Mouse (Mus musculus) cerebellum, adult (tissue): Measurements from ENCODE around the gene Nprl2.

Source experiments
- ATAC-seq: cut with Nextera tagmentation; 2 replicates; pipeline ENCODE4 v1.9.2; 2017; ENCODE audit warnings: mild to moderate bottlenecking, moderate library complexity, mixed read lengths; ENCODE audit not compliant: insufficient number of reproducible peaks, low FRiP score, low TSS enrichment

Gene Nprl2

DNA sequence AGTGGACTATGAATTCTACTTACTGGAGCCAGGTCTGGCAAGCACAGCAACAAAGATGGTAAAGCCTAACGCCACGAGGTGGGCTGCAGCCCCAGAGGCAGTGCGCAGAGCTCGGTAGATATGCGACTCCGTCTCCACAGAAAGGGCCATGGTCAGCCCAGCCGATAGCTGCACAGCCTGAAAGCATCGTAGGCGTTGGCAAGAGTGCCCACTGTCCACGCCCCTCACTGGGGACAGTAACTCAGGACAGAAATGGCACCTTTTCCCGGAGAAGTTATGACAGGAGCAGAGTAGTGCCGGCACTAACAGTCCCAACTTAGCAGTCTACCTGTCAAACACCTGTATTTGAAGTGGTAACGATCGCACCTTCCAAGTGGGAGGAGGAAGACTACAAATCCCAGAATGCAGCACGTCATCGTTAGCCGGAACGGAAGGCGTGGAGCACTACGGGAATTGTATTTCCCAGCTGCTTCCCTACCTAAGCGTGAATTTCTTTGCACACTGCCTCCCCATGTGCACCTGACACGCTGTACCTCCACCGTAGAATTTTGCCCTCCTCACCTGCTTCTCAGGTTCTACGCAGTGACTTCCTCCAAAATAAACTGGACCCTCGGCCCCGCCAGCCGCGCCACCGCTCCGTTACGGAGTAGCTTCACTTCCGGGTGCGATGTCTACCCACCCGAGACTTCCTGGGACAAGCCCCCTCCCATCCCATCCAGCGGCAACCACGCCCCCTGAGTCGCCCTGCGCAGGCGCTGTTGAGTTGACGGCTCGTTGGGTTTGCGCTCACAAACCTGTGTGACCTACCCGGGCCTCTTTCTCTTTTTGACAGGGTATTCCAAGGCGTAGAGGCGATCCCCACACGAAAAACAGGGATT lies at the start of gene Nprl2, which contains the start of gene Cyb561d2:
Nprl2 (plus strand) TSS at position 753 of the 878 bp plus-strand sequence.
Cyb561d2 (minus strand) TSS at position 720 of the 878 bp plus-strand sequence.
- peak; percentile 79 for ATAC-seq

DNA sequence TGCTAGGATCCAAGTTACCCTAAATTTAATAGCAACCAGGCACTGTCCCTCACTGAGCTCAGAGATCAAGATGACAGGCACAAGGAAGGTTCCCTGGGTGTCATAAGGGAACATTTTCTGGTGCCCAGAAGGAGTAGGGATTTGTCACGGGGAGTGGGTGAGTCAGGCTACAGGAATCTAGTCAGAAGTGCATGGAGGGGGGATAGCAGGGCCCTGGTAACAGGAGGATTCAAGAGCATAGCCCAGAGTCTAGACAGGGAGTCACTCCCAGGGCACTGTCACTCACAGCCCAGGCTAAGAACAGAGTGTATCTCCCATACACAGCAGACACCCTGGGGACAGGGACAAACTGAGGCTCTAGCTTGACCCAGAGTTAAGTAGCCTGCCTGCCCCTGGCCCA lies 48.5 kb upstream of the Nprl2 start:
- ATAC-seq: no peak

DNA sequence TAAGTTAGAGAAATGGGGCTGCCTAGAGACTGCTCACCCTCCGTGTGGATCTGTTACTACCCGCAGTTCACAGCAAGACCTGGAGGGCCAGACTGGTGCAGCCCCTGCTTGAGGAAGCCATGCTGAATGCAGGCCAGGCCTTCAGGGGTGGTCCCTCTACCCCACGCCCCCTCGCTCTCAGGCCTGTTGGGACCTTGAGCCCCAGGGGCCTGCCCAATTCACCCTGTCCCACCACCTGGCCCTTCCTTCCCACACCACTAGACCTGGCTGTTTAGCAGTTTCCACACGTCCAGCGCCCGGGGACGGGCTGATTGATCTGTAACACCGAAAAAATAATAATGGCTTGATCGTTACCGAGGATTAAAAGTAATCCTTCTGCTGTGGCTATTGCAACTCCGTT lies 47.8 kb upstream of the Nprl2 start:
- ATAC-seq: no peak

DNA sequence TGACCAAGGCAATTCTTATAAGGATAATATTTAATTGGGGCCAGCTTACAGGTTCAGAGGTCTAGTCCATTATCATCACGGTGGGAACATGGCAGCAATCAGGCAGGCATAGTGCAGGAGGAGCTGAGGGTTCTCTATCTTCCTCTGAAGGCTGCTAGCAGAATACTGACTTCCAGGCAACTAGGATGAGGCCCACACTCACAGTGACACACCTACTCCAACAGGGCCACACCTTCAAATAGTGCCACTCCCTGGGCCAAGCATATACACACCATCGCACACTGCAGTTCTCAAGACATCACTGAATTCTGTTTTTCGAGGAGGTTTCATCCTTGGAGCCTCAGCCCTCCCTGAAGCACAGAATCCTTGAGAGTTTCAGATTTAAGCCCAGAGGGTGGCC lies 45.7 kb upstream of the Nprl2 start:
- no peak for ATAC-seq

DNA sequence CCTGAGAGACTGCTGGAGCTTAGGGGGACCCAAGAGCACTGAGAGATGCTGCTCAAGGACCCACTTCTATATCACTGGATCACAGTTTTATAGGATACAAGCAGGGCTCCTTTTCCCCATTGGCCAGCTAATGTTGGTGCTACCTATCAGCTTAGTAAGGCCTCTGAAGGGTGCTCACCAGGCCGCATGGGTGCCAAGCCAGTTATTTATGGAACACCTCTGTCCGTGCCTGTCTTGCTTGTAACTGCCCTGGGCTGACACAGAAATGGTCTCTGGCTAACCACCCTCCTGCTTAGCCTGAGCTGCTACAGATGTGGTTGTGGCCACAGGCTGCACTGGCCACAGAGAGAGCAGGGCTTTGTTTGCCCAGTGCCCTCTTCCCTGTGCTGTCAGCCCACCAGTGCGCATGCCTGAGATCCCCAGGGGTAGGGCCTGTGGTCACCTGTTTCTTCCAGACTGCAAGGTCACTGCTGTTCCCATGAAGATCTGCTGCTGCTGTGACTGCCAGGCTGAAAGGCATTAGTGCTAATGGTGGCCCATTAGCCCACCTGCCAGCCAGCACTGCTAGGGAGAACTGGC lies 41.2 kb upstream of the Nprl2 start:
- ATAC-seq: no peak

DNA sequence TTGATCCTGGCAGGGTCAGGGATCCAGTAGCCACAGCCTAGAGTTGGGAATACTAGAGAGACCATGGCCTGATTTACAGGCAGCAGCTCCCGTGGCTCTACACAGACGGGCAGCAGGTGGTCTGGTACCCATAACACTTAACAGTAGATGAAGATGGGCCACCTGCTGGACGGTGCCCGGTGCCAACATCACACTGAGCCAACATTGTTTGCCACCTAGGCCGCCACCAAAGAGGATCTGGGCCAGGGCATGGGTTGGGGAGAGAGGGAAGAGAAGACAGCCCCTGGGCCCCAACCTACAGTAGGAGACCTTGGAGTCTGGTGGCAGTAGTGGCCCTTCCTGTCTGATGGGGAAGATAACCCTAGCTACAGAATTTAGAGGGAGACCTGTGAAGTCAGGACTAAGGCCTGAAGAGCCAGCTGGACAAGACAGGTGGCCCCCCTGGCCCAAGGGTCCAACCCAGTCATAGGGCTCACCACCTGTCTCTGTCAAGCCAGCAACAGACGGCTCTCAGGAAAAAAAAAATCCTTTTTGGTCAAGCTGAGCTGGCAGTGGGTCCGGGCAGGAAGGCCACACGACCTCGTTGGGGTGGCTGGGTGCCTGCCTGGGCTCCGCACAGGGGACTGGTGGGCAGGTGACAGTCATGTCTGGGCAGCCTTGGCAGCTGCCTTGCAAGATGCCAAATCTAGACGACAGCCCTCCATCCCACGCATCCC lies 39.7 kb upstream of the Nprl2 start:
- peak; percentile 77 for ATAC-seq

DNA sequence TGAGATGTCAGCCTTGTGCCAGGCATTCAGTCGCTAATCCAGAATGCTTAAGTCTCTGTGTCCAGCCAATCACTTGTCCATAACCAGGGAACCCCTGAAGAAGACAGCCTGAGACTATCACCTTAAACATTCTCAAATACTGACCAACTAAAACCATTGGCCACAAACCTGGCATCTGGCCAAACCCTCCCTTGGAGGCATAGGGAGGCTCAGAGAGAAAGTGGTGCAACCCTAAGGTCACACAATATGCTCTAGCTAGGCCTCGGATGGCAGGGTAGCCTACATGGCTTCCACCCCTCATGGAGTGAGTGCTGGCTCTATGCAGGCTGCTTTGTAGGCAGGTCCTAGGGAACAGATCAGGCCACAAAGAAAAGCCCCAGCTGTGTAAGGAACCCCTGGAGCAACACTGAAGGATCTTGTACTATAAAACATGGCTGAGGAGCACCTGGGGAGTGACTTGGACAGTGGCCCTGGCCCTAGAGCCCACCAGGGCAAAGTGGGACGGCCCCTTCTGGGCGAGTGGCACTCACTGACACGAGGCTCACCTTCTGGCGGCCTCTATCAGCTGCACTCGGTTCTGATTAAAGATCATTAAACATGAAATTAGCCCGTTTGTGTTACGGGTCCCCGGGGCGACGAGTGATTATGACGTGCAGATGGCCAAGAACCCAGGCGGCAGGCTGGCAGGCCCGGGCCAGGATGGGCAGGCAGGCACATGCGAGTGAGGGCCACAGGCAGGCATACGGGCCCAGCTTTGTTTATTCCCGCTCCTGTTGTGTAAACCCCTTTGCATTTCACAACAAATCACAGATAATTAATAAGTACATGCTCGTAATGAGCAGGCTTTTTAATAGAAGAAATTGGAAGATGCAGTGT lies 37.1 kb upstream of the Nprl2 start:
- no peak for ATAC-seq

DNA sequence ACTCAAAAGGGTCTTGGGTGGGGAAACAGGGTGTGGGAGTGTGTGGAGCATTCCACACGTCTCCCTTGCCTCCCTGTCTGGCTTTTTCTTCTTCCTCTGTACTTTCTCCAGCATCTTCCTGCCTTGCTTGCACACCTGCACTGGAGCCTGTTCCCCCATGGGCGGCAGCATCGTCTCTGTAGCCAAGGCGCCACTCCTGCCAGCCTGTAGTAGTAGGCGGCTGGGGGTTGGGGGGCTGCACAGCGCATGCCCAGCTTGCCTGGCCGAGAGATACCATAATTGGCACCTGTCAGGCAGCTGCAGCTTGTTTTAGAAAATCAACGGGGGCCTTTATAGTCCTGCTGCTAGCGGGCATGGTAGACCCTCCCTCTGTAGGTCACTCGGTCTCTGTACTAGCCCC lies 33.8 kb upstream of the Nprl2 start:
- no peak for ATAC-seq

DNA sequence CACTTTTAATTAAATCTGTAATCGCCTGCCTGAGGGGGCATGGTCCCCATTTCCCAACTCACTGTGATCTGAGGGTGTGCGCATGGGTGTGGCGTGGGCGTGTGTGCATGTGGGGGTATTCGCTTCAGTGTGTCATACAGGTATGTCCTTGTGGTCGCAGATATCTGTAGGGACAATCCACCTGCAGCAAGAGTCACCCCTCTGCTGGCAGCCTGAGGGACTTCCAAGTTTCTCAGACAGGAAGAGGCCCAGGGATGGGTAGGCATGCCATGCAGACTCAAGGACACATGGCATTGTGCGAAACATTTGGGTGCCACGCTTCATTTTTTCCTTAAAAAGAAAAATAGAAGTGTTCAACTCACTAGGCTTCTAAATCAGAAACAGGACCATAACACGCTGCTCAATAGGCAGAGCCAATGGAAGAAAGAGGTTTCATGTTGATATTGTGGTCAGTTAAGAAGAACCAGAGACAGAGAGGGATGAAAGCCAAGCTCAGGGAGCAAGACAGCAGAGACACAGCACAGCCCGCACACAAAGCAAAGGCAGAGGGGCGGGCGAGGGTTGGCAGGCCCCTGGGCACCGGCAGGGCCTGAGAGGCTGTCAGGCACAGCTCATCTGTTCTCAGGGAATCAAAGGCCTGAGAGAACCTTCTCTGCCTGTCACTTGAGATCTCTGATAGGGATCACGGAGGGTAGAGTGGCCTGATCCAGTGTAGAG lies 31.5 kb upstream of the Nprl2 start:
- no peak for ATAC-seq

DNA sequence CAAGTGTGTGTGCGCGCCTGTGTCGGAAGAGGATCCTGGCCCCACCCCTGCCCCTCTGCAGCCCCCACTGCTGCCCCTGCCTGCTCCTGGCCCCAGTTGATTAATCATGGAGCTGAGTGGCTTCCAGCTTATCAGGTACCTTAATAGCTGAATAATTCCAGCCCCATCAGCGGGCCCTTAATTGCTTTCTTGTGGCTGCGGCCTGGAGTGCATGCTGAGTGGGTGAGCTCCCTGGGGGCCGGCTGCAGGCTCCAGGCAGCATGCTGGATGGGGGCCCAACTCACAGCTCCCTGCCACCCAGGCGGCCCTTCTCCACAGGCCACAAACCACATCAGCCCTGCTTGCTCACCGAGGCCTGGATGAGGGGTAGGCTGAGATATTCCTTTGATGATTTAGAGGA lies 30.6 kb upstream of the Nprl2 start:
- ATAC-seq: no peak

DNA sequence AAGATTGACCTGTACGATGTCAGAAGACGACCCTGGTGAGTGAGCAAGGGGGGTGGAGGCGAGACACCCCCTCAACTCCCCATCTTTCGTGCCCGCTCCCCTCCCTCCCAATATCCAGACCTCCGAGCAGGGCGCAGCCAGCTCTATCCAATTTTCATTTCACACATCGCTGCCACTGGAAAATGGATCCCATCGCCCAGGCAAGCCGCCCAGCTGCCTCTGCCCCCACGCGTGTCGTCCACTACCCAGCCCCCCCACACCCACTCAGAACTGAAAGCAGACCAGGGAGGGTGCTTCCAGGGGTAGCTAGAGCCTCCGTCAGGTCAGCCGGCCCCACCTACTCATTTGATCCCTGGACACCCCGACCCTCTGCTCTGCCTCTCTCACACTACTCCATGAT lies 29.7 kb upstream of the Nprl2 start:
- ATAC-seq: no peak

DNA sequence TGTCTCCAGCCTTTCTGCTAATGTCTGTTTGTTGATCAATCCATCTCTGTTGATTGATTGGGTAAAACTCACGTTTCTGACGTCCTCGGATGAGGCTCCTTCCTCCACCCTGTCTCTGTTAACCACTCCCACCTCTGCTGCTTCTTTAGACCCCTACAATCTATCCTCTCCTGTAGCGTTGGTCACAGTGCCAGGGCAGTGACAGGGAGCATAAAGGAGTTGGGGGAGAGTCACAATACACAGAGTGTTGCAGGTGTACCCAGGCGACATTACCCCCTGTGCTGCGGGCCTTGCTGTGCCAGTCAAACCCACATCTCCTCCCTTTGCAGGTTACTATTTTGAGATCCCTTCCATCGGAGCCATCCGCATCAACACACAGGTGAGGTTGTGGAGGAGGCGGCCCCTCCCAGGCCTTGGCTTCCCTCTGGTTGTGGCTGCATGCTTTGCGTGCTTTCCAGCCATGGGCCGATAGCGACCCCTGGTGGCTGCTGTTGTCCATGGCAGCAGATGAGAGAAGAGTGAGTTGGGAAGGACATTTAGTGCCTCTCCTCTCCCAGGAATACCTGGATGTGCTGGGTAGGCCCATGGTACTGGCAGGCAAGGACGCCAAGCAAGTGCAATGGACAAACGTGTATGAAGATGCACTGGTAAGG lies 27.6 kb upstream of the Nprl2 start:
- ATAC-seq: peak; percentile 71

DNA sequence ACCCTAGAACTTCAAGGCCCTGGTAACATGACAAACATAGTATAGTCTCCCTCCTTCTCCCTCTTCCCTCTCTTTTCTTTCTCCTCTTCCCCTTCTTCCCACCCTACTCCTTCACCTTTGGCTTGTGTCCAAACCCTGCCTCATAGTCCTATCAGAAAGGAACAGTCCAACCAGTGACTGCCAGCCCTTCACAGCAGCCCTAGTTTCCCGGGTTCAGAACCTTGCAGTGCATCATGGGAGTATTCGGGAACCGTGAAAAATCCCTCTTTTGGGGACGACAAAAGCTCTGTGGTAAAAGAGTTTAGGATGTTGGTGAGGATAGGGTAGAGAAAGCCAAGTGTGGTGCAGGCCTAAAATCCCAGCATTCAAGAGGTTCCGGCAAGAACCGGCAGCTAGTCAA lies 21.7 kb upstream of the Nprl2 start:
- no peak for ATAC-seq

DNA sequence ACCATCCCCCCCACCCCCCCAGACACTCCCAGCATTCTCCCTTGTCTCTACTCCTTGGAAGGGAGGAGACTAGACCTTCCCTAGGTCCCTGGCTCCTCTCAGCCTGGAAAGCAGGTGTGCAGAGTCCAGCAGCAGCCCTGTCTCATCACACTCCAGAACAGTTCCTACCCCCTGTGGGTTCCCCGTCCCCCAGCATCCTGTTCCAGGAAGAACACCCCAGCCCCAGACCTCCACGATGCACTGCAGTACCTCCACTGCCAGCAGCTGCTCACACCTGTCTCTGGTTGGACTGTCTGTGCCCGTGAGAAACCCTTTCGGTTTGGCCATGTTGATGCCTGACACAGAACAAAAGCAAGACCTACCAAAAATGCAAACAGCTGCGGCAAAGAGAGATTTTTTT lies 20.8 kb upstream of the Nprl2 start:
- no peak for ATAC-seq

DNA sequence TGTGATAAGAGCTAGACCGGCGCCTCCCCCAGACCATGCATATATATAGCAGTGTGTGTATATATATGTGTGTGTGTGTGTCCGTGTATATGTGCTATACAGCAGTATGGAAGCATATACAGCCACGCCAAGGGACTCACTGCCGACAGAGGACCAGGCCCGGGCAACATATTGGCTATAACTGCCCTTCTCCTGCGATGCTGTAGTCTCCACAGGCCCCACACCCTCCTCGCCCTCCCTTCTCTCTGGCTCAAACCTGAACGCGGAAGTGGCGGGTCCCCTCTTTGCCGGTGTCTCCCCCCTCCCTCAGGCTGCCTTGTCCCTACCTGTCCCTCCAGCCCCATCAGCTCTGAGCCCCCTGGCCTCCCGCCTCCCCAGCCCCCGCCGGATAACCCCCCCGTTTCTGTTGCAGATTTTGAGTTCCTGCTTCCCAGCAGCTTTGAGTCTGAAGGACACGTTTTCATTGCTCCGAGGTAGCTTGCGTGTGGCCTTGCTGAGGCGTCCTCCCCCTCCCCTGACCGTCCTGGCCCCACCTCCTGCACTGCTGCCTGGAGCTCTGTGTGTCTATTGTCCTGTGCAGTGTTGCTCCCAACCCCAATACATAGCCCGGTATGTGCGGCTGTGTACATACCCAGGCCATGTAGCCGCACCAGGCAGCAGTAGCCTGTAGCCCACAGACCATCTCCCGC lies 20.2 kb upstream of the Nprl2 start:
- no peak for ATAC-seq

DNA sequence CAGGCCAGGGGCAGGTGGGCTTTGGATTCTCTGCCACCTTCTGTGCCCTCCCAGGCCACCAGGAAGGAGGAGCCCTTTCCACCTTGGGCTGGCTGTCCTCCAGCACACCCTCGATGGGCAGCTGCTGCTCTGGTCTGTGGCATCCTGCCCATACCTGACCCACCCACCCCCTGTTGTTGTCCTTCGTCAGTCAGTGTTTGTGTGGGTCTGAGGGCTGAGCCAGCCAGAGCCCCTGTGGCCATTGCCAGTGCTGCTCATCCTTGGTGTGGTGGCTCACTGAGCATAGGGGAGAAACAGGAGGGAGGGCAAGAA lies 19.7 kb upstream of the Nprl2 start:
- ATAC-seq: no peak

DNA sequence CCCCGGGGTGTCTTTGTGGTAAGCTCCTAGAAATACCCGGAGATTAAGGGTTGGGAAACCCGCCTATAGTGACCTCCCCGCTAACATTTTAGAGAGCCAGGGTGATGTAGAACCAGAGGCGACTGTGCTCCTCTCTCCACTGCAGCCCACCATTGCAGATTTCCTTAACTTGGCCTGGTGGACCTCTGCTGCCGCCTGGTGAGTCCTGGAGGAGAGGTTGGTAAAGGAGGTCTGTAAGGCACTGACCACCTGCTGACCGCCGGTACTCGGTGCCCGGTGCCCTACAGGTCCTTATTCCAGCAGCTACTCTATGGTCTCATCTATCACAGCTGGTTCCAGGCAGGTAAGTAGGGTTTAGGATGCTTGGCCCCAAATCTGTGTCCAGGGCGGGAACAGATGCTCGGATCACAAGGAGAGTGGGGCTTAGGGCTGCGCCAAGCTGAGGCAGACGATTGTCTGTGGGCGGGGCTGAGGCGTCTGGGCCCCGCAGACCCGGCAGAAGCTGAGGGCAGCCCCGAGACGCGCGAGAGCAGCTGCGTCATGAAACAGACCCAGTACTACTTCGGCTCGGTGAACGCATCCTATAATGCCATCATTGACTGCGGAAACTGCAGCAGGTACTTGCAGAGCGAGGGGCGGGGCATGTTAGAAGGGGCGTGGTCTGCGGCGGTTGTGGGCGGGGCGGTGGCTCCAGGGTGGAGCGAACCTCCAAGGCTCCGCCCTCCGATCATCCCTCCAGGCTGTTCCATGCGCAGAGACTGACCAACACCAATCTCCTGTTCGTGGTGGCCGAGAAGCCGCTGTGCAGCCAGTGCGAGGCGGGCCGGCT lies 15.6 kb upstream of the Nprl2 start:
- ATAC-seq: no peak

DNA sequence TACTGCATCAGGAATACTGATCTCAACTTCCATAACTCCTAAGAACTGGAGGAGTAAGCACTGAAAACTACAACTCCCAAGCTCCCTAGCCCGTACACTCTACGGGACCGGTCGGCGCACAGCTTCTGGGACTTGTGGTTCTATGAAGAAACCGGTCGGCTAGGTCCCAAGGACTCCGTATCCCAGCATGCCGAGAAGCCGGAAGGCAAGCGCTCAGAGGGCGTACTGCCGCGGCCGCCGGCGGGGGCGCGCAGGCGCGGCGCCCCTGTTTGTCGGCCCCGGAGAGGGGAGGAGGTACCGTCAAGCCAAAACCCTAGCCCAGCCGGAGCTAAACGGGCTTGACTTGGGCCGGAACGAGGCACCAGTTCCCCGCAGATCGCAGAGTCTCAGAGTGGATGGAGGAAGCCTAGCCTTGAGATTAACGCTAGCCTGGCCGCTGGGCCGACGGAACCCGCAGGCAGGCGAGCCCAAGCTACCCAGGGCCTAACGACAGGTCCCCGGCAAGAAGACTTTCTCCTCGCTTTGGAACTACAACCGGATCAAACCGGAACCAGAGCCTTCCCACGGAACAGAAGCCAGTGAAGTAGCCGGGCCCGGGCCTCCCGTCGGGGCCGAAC lies 8.1 kb upstream of the Nprl2 start, which contains the start of gene Tmem115:
Tmem115 (plus strand) TSS at position 155 of the 617 bp plus-strand sequence.
- ATAC-seq: peak; percentile 96
